Mouse (Mus musculus) hindbrain, embryonic 11.5 days (tissue): ENCODE measurements around the gene Acvr1c. TPM values are rescaled to one million over a fixed set of nuclear protein-coding genes. Genes with fewer than 3 reads are reported as not detected.

Experiments
- ATAC-seq: fragments of 200-750 bp; cut with Nextera tagmentation; 2 replicates; pipeline ENCODE4 v1.8.0; 2017; ENCODE audit warnings: mild to moderate bottlenecking, moderate TSS enrichment, moderate library complexity; ENCODE audit not compliant: low FRiP score
- DNase-seq: peaks from one replicate; pipeline ENCODE4 v3.0.0-alpha.2; 2015; ENCODE audit warnings: low spot score
- H3K27ac ChIP-seq: fragments of 300-500 bp; sonication (generic); 2 replicates; pipeline ENCODE4 v1.5.1; 2014; ENCODE audit warnings: mild to moderate bottlenecking, low read depth, low read length
- H3K27me3 ChIP-seq: fragments of 300-500 bp; sonication (generic); 2 replicates; pipeline ENCODE4 v1.6.1; 2014; ENCODE audit warnings: mild to moderate bottlenecking, low read length, moderate library complexity, mixed read lengths; ENCODE audit not compliant: control insufficient read depth, insufficient read depth
- H3K36me3 ChIP-seq: fragments of 300-500 bp; sonication (generic); 2 replicates; pipeline ENCODE4 v1.6.1; 2014; ENCODE audit warnings: mild to moderate bottlenecking, low read length, moderate library complexity, mixed read lengths; ENCODE audit not compliant: control insufficient read depth, insufficient read depth
- H3K4me1 ChIP-seq: fragments of 300-500 bp; sonication (generic); replicated peaks from 2 replicates; pipeline ENCODE4 v1.6.1; 2014; ENCODE audit warnings: low read length, mixed read lengths; ENCODE audit not compliant: control insufficient read depth, insufficient read depth
- H3K4me2 ChIP-seq: fragments of 300-500 bp; sonication (generic); replicated peaks from 2 replicates; pipeline ENCODE4 v1.6.1; 2014; ENCODE audit warnings: mild to moderate bottlenecking, low read depth, low read length
- H3K4me3 ChIP-seq: fragments of 300-500 bp; sonication (generic); 2 replicates; pipeline ENCODE4 v1.5.1; 2014; ENCODE audit warnings: low read depth, low read length
- H3K9ac ChIP-seq: fragments of 300-500 bp; sonication (generic); 2 replicates; pipeline ENCODE4 v1.6.1; 2014; ENCODE audit warnings: low read depth, low read length
- H3K9me3 ChIP-seq: fragments of 300-500 bp; sonication (generic); 2 replicates; pipeline ENCODE4 v1.6.1; 2016; ENCODE audit warnings: low read length; ENCODE audit not compliant: control insufficient read depth
- WGBS: fragments of 180-500 bp; shearing (Covaris S2); extraction: QIAGEN DNeasy Blood & Tissue Kit; methylation state at CpG from one replicate; pipeline ENCODE4 v1.1.7; 2014; 5-methylcytosine and 5-hydroxymethylcytosine counted together
- polyA plus RNA-seq: library from polyadenylated mRNA; unstranded; fragments of >200 nt; fragmentation: Nextera tagmentation; extraction: Ambion mirVana; gene quantifications from 2 replicates; pipeline ENCODE4 v1.2.1, GENCODE M21; 2014

Acvr1c gene
- polyA plus RNA-seq, 1 experiment from 2014 or later = 0.26 TPM

GRCm38 (mm10) chr2:58316186-58316585 is 41.5 kb downstream of the Acvr1c start:
- Histone ChIP-seq H3K9ac (no peak overlapping the region), H3K27ac (no peak overlapping the region), H3K27me3 (no peaks in the 10 kb centered on the region), H3K4me2 (no peak overlapping the region), H3K4me3 (no peak overlapping the region), H3K4me1 (no peaks in the 10 kb centered on the region), H3K9me3 (no peaks in the 10 kb centered on the region), H3K36me3 (no peaks in the 10 kb centered on the region)
- WGBS = 89% methylated on average over 7 of the region's 7 CpGs
- ATAC-seq (no peak), DNase-seq (no peak)

- Histone ChIP-seq H3K4me3 (no peak overlapping the region), H3K27ac (no peak overlapping the region), H3K4me2 (no peak overlapping the region), H3K36me3 (no peaks in the 10 kb centered on the region), H3K9ac (no peak overlapping the region), H3K27me3 (no peaks in the 10 kb centered on the region), H3K4me1 (no peaks in the 10 kb centered on the region), H3K9me3 (no peaks in the 10 kb centered on the region)
- WGBS = 82% methylated on average over 3 of the region's 3 CpGs
- DNase-seq (no peak), ATAC-seq (no peak)
These were observed 48.0 kb downstream of the Acvr1c start for GRCm38 (mm10) chr2:58309695-58310094.

GRCm38 (mm10) chr2:58304450-58304849 is 53.2 kb downstream of the Acvr1c start:
- Histone ChIP-seq H3K27me3 (no peaks in the 10 kb centered on the region), H3K36me3 (no peaks in the 10 kb centered on the region), H3K4me2 (no peak overlapping the region), H3K27ac (no peak overlapping the region), H3K9ac (no peak overlapping the region), H3K9me3 (no peaks in the 10 kb centered on the region), H3K4me1 (no peaks in the 10 kb centered on the region), H3K4me3 (no peak overlapping the region)
- WGBS = 80% methylated on average over 3 of the region's 3 CpGs
- DNase-seq (no peak), ATAC-seq (no peak)

- Histone ChIP-seq H3K4me1 (no peaks in the 10 kb centered on the region), H3K27me3 (no peaks in the 10 kb centered on the region), H3K4me3 (no peak overlapping the region), H3K27ac (no peak overlapping the region), H3K36me3 (no peaks in the 10 kb centered on the region), H3K4me2 (no peak overlapping the region), H3K9ac (no peak overlapping the region), H3K9me3 (no peaks in the 10 kb centered on the region)
- DNase-seq (peak; percentile 16), ATAC-seq (no peak)
- WGBS = 31% methylated on average over 9 of the region's 9 CpGs
These were observed 67.8 kb downstream of the Acvr1c start for GRCm38 (mm10) chr2:58289759-58290431.

- Histone ChIP-seq H3K36me3 (no peaks in the 10 kb centered on the region), H3K9me3 (no peaks in the 10 kb centered on the region), H3K9ac (no peak overlapping the region), H3K4me1 (no peaks in the 10 kb centered on the region), H3K4me3 (no peak overlapping the region), H3K4me2 (no peak overlapping the region), H3K27me3 (no peaks in the 10 kb centered on the region), H3K27ac (no peak overlapping the region)
- 45% methylated on average over 6 of the region's 6 CpGs for WGBS
- ATAC-seq (peak; percentile 53; the same call in 1 of the 2 replicates), DNase-seq (no peak)
These were observed 68.4 kb downstream of the Acvr1c start for GRCm38 (mm10) chr2:58289331-58289730.

GRCm38 (mm10) chr2:58282259-58282910 is 75.3 kb downstream of the Acvr1c start:
- H3K9ac ChIP-seq = no peak overlapping the region
- no peaks in the 10 kb centered on the region for H3K36me3 ChIP-seq
- H3K27me3 ChIP-seq = no peaks in the 10 kb centered on the region
- DNase-seq (peak; percentile 69), ATAC-seq (peak; percentile 81)
- H3K4me2 ChIP-seq = no peak overlapping the region
- H3K9me3 ChIP-seq = no peaks in the 10 kb centered on the region
- H3K4me1 ChIP-seq = no peaks in the 10 kb centered on the region
- no peak overlapping the region for H3K4me3 ChIP-seq
- H3K27ac ChIP-seq = no peak overlapping the region
- WGBS = 53% methylated on average over 8 of the region's 8 CpGs

- Histone ChIP-seq H3K4me2 (no peak overlapping the region), H3K27me3 (no peaks in the 10 kb centered on the region), H3K9ac (no peak overlapping the region), H3K4me3 (no peak overlapping the region), H3K36me3 (no peaks in the 10 kb centered on the region), H3K27ac (no peak overlapping the region), H3K4me1 (no peaks in the 10 kb centered on the region), H3K9me3 (no peaks in the 10 kb centered on the region)
- 74% methylated on average over 3 of the region's 3 CpGs for WGBS
- ATAC-seq (no peak), DNase-seq (no peak)
These were observed 76.6 kb downstream of the Acvr1c start for GRCm38 (mm10) chr2:58281046-58281445.

- no peaks in the 10 kb centered on the region for H3K36me3 ChIP-seq
- H3K27me3 ChIP-seq = no peaks in the 10 kb centered on the region
- no peaks in the 10 kb centered on the region for H3K4me1 ChIP-seq
- H3K27ac ChIP-seq = no peak overlapping the region
- H3K4me3 ChIP-seq = no peak overlapping the region
- no peaks in the 10 kb centered on the region for H3K9me3 ChIP-seq
- no peak for DNase-seq
- H3K4me2 ChIP-seq = no peak overlapping the region
- no peak for ATAC-seq
- no peak overlapping the region for H3K9ac ChIP-seq
- WGBS = 87% methylated on average over 5 of the region's 5 CpGs
These were observed 78.5 kb downstream of the Acvr1c start for GRCm38 (mm10) chr2:58279163-58279562.

GRCm38 (mm10) chr2:58276454-58276853 is 81.2 kb downstream of the Acvr1c start:
- ATAC-seq = no peak
- no peak overlapping the region for H3K4me2 ChIP-seq
- no peaks in the 10 kb centered on the region for H3K9me3 ChIP-seq

More at GRCm38 (mm10) chr2:58276454-58276853, 81.2 kb downstream of the Acvr1c start:
- Histone ChIP-seq H3K27ac (no peak overlapping the region), H3K9ac (no peak overlapping the region), H3K36me3 (no peaks in the 10 kb centered on the region), H3K4me1 (no peaks in the 10 kb centered on the region), H3K4me3 (no peak overlapping the region), H3K27me3 (no peaks in the 10 kb centered on the region)
- 94% methylated on average over 7 of the region's 7 CpGs for WGBS
- DNase-seq = no peak
